Mouse (Mus musculus): ENCODE data around the gene Ear6. TPM values are rescaled to one million over a fixed set of nuclear protein-coding genes. Genes with fewer than 3 reads are reported as not detected.

Gene Ear6
- polyA plus RNA-seq, 1 experiment = not detected

- TF ChIP-seq POLR2A (IDR thresholded peaks at IDR 0.05; ENCODE audit: borderline replicate concordance, extremely low read depth, insufficient read depth, insufficient read length, poor library complexity, severe bottlenecking) = no peak
- no peak for DNase-seq (ENCODE audit: low read depth)
These were observed 42.5 kb downstream of the Ear6 start for GRCm38 (mm10) chr14:51896019-51896418.

- TF ChIP-seq POLR2A (IDR thresholded peaks at IDR 0.05; ENCODE audit: borderline replicate concordance, extremely low read depth, insufficient read depth, insufficient read length, poor library complexity, severe bottlenecking) (no peak), CTCF (IDR thresholded peaks at IDR 0.05; ENCODE audit: borderline replicate concordance, extremely low read depth, insufficient read depth, insufficient read length) (no peak)
- DNase-seq (ENCODE audit: low read depth) = no peak
These were observed 43.2 kb downstream of the Ear6 start for GRCm38 (mm10) chr14:51896539-51897170.

GRCm38 (mm10) chr14:51899351-51899750 lies 45.9 kb downstream of the Ear6 start:
- DNase-seq (ENCODE audit: low read depth) = no peak

GRCm38 (mm10) chr14:51902806-51903710 lies 49.6 kb downstream of the Ear6 start:
- DNase-seq (ENCODE audit: low read depth) = peak; percentile 86
- TF ChIP-seq CTCF (IDR thresholded peaks at IDR 0.05; ENCODE audit: borderline replicate concordance, extremely low read depth, insufficient read depth, insufficient read length) (peak; percentile 91), POLR2A (IDR thresholded peaks at IDR 0.05; ENCODE audit: borderline replicate concordance, extremely low read depth, insufficient read depth, insufficient read length, poor library complexity, severe bottlenecking) (no peak)

More at GRCm38 (mm10) chr14:51899351-51899750, 45.9 kb downstream of the Ear6 start:
- TF ChIP-seq CTCF (IDR thresholded peaks at IDR 0.05; ENCODE audit: borderline replicate concordance, extremely low read depth, insufficient read depth, insufficient read length) = no peak
- TF ChIP-seq POLR2A (IDR thresholded peaks at IDR 0.05; ENCODE audit: borderline replicate concordance, extremely low read depth, insufficient read depth, insufficient read length, poor library complexity, severe bottlenecking) = no peak

- TF ChIP-seq CTCF (IDR thresholded peaks at IDR 0.05; ENCODE audit: borderline replicate concordance, extremely low read depth, insufficient read depth, insufficient read length) (no peak), POLR2A (IDR thresholded peaks at IDR 0.05; ENCODE audit: borderline replicate concordance, extremely low read depth, insufficient read depth, insufficient read length, poor library complexity, severe bottlenecking) (no peak)
- DNase-seq (ENCODE audit: low read depth) = no peak
These were observed 50.3 kb downstream of the Ear6 start for GRCm38 (mm10) chr14:51903782-51904181.

Other genes starting within 250 kb of the Ear6 start
- not detected in 2 replicates for gene Gm17078, start 242.4 kb upstream of the Ear6 start, polyA plus RNA-seq (2012; rRNA removed)
- gene Gm4181, start 218.0 kb upstream of the Ear6 start, polyA plus RNA-seq (2012; rRNA removed) = not detected in 2 replicates
- gene Gm17079, start 158.2 kb upstream of the Ear6 start, polyA plus RNA-seq (2012; rRNA removed) = not detected in 2 replicates
- gene Gm5800, start 136.5 kb upstream of the Ear6 start, polyA plus RNA-seq (2012; rRNA removed) = not detected in 2 replicates
- not detected in 2 replicates for gene Ang4, start 80.1 kb upstream of the Ear6 start, polyA plus RNA-seq (2012; rRNA removed)
- not detected in 2 replicates for gene AY358078, start 53.7 kb upstream of the Ear6 start, polyA plus RNA-seq (2012; rRNA removed)
- 64.9 and 76.0 TPM in 2 replicates for gene Mettl17, start 31.1 kb downstream of the Ear6 start, polyA plus RNA-seq (2012; rRNA removed)
- 12.1 and 15.3 TPM in 2 replicates for gene Slc39a2, start 39.2 kb downstream of the Ear6 start, polyA plus RNA-seq (2012; rRNA removed)
- gene Ndrg2, start 60.5 kb downstream of the Ear6 start, polyA plus RNA-seq (2012; rRNA removed) = 80.5 and 115 TPM in 2 replicates
- not detected in 2 replicates for gene Tppp2, start 64.7 kb downstream of the Ear6 start, polyA plus RNA-seq (2012; rRNA removed)
- gene Rnase13, start 69.1 kb downstream of the Ear6 start, polyA plus RNA-seq (2012; rRNA removed) = not detected in 2 replicates
- 100 and 106 TPM in 2 replicates for gene Arhgef40, start 131.0 kb downstream of the Ear6 start, polyA plus RNA-seq (2012; rRNA removed)
- gene Tmem253, start 162.0 kb downstream of the Ear6 start, polyA plus RNA-seq (2012; rRNA removed) = 1.9 and 3.6 TPM in 2 replicates
- gene Zfp219, start 167.0 kb downstream of the Ear6 start, polyA plus RNA-seq (2012; rRNA removed) = 177 and 242 TPM in 2 replicates
- not detected in 2 replicates for gene Olfr221, start 188.8 kb downstream of the Ear6 start, polyA plus RNA-seq (2012; rRNA removed)

Measured in brain, embryonic 14.5 days (tissue).